Mouse (Mus musculus) forelimb bud, embryonic 11.5 days (tissue): ENCODE data around the gene Uqcr10.

ENCODE experiments used
- DNase-seq: peaks from one replicate; pipeline ENCODE4 v3.0.0-alpha.2; 2012; ENCODE audit warnings: low read depth, low spot score

Gene Uqcr10

DNA sequence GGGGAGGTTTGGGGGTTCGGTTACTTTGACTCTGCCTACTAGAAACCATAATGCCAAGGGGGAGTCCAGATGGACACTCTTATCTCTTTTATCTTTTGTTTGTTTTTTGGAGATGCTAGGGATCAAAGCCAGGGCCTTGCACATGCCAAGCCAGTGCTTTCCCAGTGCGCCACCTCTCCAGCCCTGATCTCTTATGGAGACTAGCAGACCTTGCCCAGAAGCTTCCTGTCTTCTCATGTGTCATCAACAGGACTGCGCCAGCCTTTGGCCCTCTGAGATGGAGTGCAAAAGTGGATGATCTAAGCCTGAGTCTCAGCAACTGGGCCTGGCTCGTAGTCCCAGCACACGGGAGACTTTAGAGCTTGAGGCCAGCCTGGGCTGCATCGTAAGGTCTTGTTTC lies 28.4 kb downstream of the Uqcr10 start:
- DNase-seq, result no peak

- DNase-seq, result no peak
Measured at GRCm38 (mm10) chr11:4675126-4675562, 29.0 kb downstream of the Uqcr10 start.

- no peak for DNase-seq
Measured at GRCm38 (mm10) chr11:4674593-4674992, 29.5 kb downstream of the Uqcr10 start.

DNA sequence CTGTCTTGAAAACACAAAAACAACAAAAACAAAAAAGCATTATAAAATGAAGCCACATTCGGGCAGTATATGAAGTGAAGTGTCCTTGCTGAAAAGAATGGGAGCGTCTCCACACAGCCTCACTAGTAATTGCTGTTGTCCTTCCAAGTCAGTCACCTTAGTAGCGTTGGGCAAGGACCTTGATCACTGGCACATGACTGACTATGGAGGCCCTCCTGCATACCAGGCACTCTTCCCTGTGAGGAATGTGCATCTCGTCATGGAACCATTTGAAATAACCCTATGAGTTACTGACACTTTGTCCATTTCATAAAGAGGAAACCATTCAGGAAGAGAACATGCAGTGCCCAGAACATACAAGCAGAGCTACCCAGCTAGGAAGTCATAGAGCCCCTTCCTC lies 32.4 kb downstream of the Uqcr10 start:
- no peak for DNase-seq

DNA sequence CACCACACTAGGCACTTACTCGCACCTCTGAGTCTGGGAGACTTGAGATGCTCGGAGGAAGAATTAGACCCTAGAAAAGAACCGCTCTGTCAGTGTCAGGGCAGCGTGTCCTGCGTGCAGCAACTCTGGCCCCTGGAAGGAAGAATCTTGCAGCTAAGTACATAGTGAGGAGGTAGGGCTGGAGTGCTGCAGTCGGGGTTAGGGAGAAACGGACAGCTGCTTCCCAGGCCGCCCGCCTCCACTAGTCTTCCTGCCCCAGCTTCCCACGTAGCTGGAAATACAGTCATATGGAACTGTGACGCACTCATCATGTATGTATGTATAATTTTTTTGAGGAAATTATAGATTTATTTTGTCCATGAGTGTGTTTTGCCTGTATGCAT lies 41.7 kb downstream of the Uqcr10 start:
- no peak for DNase-seq

DNA sequence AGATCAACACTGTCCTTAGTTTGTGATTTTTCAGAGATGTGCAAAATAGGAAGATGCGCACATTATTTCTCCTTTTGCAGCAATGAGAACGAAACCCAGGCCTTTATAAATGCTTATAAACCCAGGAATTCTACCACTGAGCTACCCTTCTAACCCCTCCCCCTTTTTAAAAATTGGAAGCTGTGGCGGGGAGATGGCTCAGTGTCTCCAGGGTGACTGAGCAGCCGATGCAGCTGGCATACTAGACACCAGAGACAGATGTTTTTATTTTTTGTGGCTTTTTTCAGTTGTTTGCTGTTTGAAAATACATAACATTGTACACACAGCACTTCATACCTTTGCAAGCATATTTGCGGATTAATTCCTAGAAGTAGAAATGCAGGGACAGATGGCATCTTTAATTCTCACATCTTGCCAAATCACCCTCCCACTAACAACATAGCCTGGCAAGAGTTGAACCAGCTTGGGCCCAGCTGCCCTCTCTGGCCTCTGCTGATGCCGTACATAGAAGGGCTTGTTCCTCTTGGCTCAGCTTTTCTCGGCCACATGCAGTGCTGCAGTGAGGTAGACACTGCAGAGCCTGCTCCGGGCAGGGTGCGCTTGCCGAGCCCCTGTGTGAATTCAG lies 42.2 kb downstream of the Uqcr10 start:
- DNase-seq, result no peak

- no peak for DNase-seq
Measured at GRCm38 (mm10) chr11:4661324-4661723, 42.8 kb downstream of the Uqcr10 start.

GRCm38 (mm10) chr11:4660309-4661025 lies 43.7 kb downstream of the Uqcr10 start:
- DNase-seq, result no peak

DNA sequence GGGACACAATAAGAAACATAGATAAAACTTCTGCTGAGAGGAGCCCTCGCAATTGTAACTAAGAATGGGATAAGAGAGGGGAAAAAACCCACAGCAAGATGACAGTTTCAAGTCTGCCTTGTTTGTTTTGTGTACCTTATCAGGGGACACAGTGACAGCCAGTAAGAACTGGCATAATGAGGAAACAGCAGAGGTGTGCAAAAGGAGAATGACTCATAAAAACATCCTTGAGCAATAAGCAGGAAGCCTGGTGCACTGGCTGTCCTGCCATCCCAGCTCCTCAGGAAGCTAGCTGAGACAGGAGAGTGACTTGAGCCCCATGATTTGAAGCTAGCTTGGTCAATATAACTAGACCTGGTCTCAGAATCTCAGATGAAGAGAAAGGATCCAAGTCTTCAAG lies 44.3 kb downstream of the Uqcr10 start:
- DNase-seq, result no peak
